Mouse (Mus musculus): Measurements from ENCODE around the gene Casz1.

Gene Casz1

GRCm38 (mm10) chr4:148804137-148804779, at the start of gene Casz1:
Gene Casz1, plus strand, starts transcription at chr4:148804429.
- in situ Hi-C loops (cut with MboI; ENCODE audit: unreplicated experiment in 2 of 2), result no loop called here

GRCm38 (mm10) chr4:148758863-148759262, 45.4 kb upstream of the Casz1 start:
- in situ Hi-C loops (cut with MboI; ENCODE audit: unreplicated experiment in 2 of 2), result no loop called here

GRCm38 (mm10) chr4:148760152-148760551, 44.1 kb upstream of the Casz1 start:
- in situ Hi-C loops (cut with MboI; ENCODE audit: unreplicated experiment in 2 of 2), result no loop called here

- in situ Hi-C loops (cut with MboI; ENCODE audit: unreplicated experiment in 2 of 2), result no loop called here
Observed at GRCm38 (mm10) chr4:148766021-148766775, 38.0 kb upstream of the Casz1 start.

- in situ Hi-C loops (cut with MboI; ENCODE audit: unreplicated experiment in 2 of 2), result no loop called here
Observed at GRCm38 (mm10) chr4:148767655-148768305, 36.4 kb upstream of the Casz1 start.

GRCm38 (mm10) chr4:148768649-148769048, 35.6 kb upstream of the Casz1 start:
- in situ Hi-C loops (cut with MboI; ENCODE audit: unreplicated experiment in 2 of 2), result no loop called here

GRCm38 (mm10) chr4:148770582-148771408, 33.4 kb upstream of the Casz1 start:
- in situ Hi-C loops (cut with MboI; ENCODE audit: unreplicated experiment in 2 of 2), result no loop called here

GRCm38 (mm10) chr4:148771409-148771929, 32.8 kb upstream of the Casz1 start:
- in situ Hi-C loops (cut with MboI; ENCODE audit: unreplicated experiment in 2 of 2), result no loop called here

- in situ Hi-C loops (cut with MboI; ENCODE audit: unreplicated experiment in 2 of 2), result no loop called here
Observed at GRCm38 (mm10) chr4:148772658-148773057, 31.6 kb upstream of the Casz1 start.

GRCm38 (mm10) chr4:148774036-148774435, 30.2 kb upstream of the Casz1 start:
- in situ Hi-C loops (cut with MboI; ENCODE audit: unreplicated experiment in 2 of 2), result no loop called here

GRCm38 (mm10) chr4:148775476-148776269, 28.6 kb upstream of the Casz1 start:
- in situ Hi-C loops (cut with MboI; ENCODE audit: unreplicated experiment in 2 of 2), result no loop called here

- in situ Hi-C loops (cut with MboI; ENCODE audit: unreplicated experiment in 2 of 2), result no loop called here
Observed at GRCm38 (mm10) chr4:148780097-148780621, 24.1 kb upstream of the Casz1 start.

- in situ Hi-C loops (cut with MboI; ENCODE audit: unreplicated experiment in 2 of 2), result no loop called here
Observed at GRCm38 (mm10) chr4:148781516-148781915, 22.7 kb upstream of the Casz1 start.

GRCm38 (mm10) chr4:148782880-148783279, 21.3 kb upstream of the Casz1 start:
- in situ Hi-C loops (cut with MboI; ENCODE audit: unreplicated experiment in 2 of 2), result no loop called here

GRCm38 (mm10) chr4:148783760-148784159, 20.5 kb upstream of the Casz1 start:
- in situ Hi-C loops (cut with MboI; ENCODE audit: unreplicated experiment in 2 of 2), result no loop called here

- in situ Hi-C loops (cut with MboI; ENCODE audit: unreplicated experiment in 2 of 2), result no loop called here
Observed at GRCm38 (mm10) chr4:148785053-148785567, 19.1 kb upstream of the Casz1 start.

GRCm38 (mm10) chr4:148785995-148786394, 18.2 kb upstream of the Casz1 start:
- in situ Hi-C loops (cut with MboI; ENCODE audit: unreplicated experiment in 2 of 2), result no loop called here

GRCm38 (mm10) chr4:148790940-148791339, 13.3 kb upstream of the Casz1 start:
- in situ Hi-C loops (cut with MboI; ENCODE audit: unreplicated experiment in 2 of 2), result no loop called here

GRCm38 (mm10) chr4:148795038-148795437, 9.2 kb upstream of the Casz1 start:
- in situ Hi-C loops (cut with MboI; ENCODE audit: unreplicated experiment in 2 of 2), result no loop called here

Data from v-Abl transformed pro-B cells (cell line).